In the genomic region with DNA sequence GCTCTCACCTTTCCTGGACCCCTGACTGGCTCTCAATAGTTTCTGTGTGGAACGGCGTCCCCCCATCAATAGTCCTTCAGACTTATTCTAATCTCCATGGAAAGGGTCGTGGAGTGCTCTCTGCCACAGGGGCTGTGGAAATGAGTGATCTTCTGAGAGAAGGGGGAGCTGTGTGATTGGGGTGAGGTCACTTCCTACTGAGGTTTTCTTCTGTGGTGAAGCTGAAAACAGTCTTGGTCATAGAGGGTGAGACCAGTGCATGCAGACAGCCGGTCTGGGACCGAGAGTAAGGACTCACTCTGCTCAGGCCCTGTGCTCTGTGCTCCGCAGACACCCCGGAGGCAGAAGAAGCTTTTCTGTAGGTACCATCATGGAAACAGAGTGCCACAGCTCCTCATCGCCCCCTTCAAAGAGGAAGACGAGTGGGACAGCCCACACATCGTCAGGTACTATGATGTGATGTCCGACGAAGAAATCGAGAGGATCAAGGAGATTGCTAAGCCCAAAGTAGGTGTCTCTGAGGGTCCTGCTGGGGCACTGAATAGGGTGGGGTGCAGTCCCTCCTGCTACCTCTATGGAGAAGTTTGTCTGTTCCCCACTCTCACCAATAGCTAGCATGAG, we compare ENCODE assay signal across 25 mouse cellular contexts. TPM values are rescaled to one million over a fixed set of nuclear protein-coding genes. Genes with fewer than 3 reads are reported as not detected.
DNase-seq lines count a peak whose midpoint lies in the region; ATAC-seq lines count a peak whose summit lies in the region.
"Had no signal": no experiment of that assay in that cellular context is flagged by ENCODE, and none has a peak within 500 bp of the region (broad histone marks: within the 10 kb centered on the region; RNA-seq: fewer than 3 reads in every experiment).

No protein-coding gene starts in this region.

- no peak overlapping the region for H3K27ac ChIP-seq in heart, embryonic 11.5 days (ENCODE audit: low read depth, low read length)
- H3K27ac ChIP-seq: embryonic facial prominence, embryonic 10.5 days; embryonic facial prominence, embryonic 13.5 days; hindbrain, embryonic 14.5 days; hindbrain, postnatal 0 days had no signal

- no peak overlapping the region for H3K9ac ChIP-seq in heart, embryonic 11.5 days (ENCODE audit: low read depth, low read length)
- H3K9ac ChIP-seq: embryonic facial prominence, embryonic 13.5 days; forebrain, postnatal 0 days; hindbrain, embryonic 14.5 days had no signal

- H3K4me2 ChIP-seq in heart, embryonic 11.5 days = no peak overlapping the region
- H3K4me2 ChIP-seq: embryonic facial prominence, embryonic 13.5 days; hindbrain, embryonic 14.5 days had no signal

- H3K27me3 ChIP-seq in heart, embryonic 11.5 days (ENCODE audit: control insufficient read depth, insufficient read depth, low read length) = no peaks in the 10 kb centered on the region
- H3K27me3 ChIP-seq: embryonic facial prominence, embryonic 13.5 days had no signal

- no peak overlapping the region for H3K4me3 ChIP-seq in heart, embryonic 11.5 days (ENCODE audit: low read depth, low read length)
- H3K4me3 ChIP-seq: embryonic facial prominence, embryonic 10.5 days; embryonic facial prominence, embryonic 13.5 days; erythroblast, embryonic 14.5 days had no signal

- peaks cover 15% of the 10 kb centered on the region for H3K4me1 ChIP-seq in heart, embryonic 11.5 days (ENCODE audit: control insufficient read depth, insufficient read depth, low read length)

- peak; percentile 86 for DNase-seq in heart, adult 11 months
- peak; percentile 5 for DNase-seq in urinary bladder, postnatal 10 days (ENCODE audit: low spot score)
- DNase-seq in urinary bladder, adult 18-20 months (ENCODE audit: low spot score in 2 of 2) = no peak
- no peak for DNase-seq in layer of hippocampus, postnatal 36 days
- no peak for DNase-seq in frontal cortex, postnatal 36 days (ENCODE audit: low spot score in 2 of 2)
- DNase-seq: adrenal gland, adult 8-10 months; adrenal gland, postnatal 36 days; cerebellum, adult 18-20 months; cerebellum, postnatal 25 days; embryo, embryonic 11 days; forebrain, postnatal 0 days; gastrocnemius, postnatal 14 days; heart, adult 18-20 months; heart, postnatal 36 days; kidney, adult 2 months had no signal

- WGBS in heart, embryonic 11.5 days (ENCODE audit: insufficient replicate concordance) = 83% methylated on average over 13 of the region's 13 CpGs

- no peaks in the 10 kb centered on the region for H3K9me3 ChIP-seq in heart, embryonic 11.5 days (replicated peaks; ENCODE audit: control insufficient read depth, low read length)
- H3K9me3 ChIP-seq: embryonic facial prominence, embryonic 10.5 days; embryonic facial prominence, embryonic 13.5 days had no signal

- peaks cover 5% of the 10 kb centered on the region for H3K36me3 ChIP-seq in heart, embryonic 11.5 days (ENCODE audit: control insufficient read depth, insufficient read depth, low read length)

- ATAC-seq in heart, embryonic 11.5 days (replicated peaks; ENCODE audit: insufficient number of reproducible peaks, low FRiP score, low TSS enrichment) = no peak
- ATAC-seq in hematopoietic stem cell, adult 5-6 weeks (replicated peaks in 1 of 2; ENCODE audit: insufficient read depth in 1 of 2, low FRiP score in 2 of 2, low TSS enrichment in 1 of 2, low read depth in 1 of 2, poor library complexity in 2 of 2, severe bottlenecking in 2 of 2) = peak; percentile 44 to 63; a peak in 2 of 4 replicates
- ATAC-seq: activated CD4-positive, CD25-positive, alpha-beta regulatory T cell, adult 4 months; forebrain, embryonic 14.5 days; forebrain, postnatal 0 days; hindbrain, postnatal 0 days; intestine, postnatal 0 days had no signal

RNA-seq across cellular contexts. Expression of a gene that starts 20.0 kb away (rescaled TPM):
- polyA plus RNA-seq in heart, embryonic 11.5 days (2014; fragmentation: Nextera tagmentation; extraction: Ambion mirVana) = 51.6 and 61.3 TPM in 2 replicates
- total RNA-seq in hematopoietic stem cell, adult 5-6 weeks (2017) = not detected in 2 replicates
- 10 to 100 TPM; 20.6 to 29.8 TPM for total RNA-seq in layer of hippocampus, postnatal 36 days (2021)
- polyA plus RNA-seq: activated CD4-positive, CD25-positive, alpha-beta regulatory T cell, adult 4 months; erythroblast, embryonic 14.5 days had no signal

RNA-seq across cellular contexts. Expression of a gene that starts 51.0 kb away (rescaled TPM):
- polyA plus RNA-seq in heart, embryonic 11.5 days (2014; fragmentation: Nextera tagmentation; extraction: Ambion mirVana) = 8.6 and 12.0 TPM in 2 replicates
- total RNA-seq in hematopoietic stem cell, adult 5-6 weeks (2017) = not detected in 2 replicates
- 10 to 100 TPM; 11.5 to 16.2 TPM for total RNA-seq in layer of hippocampus, postnatal 36 days (2021)

Comparison
In these comparisons a context has a peak if more than half of its experiments do, and no peak if none do; other contexts are left out.
1. DNase-seq: peak in heart, adult 11 months (single experiment) and urinary bladder, postnatal 10 days (single experiment); none in urinary bladder, adult 18-20 months (0 of 2), layer of hippocampus, postnatal 36 days (0 of 2) and frontal cortex, postnatal 36 days (0 of 2).
2. RNA of a gene that starts 20.0 kb away (total RNA-seq): 20.6 to 29.8 TPM in layer of hippocampus, postnatal 36 days; not detected in hematopoietic stem cell, adult 5-6 weeks; every median in the first group is over 10 times any median in the second.
3. RNA of a gene that starts 51.0 kb away (total RNA-seq): 11.5 to 16.2 TPM in layer of hippocampus, postnatal 36 days; not detected in hematopoietic stem cell, adult 5-6 weeks; every median in the first group is over 10 times any median in the second.